Mouse (Mus musculus) heart, adult 9 months (tissue): ENCODE results near the gene Chadl.
A peak's percentile ranks its signal among the peaks of the same experiment; 100 is the strongest.

Experiments used
- DNase-seq, 2 experiments: peaks; one replicate each; pipeline ENCODE4 v3.0.0; 2022; ENCODE audit warnings: low spot score in 2 of 2

Gene Chadl

GRCm38 (mm10) chr15:81700601-81701000 is 3.5 kb upstream of the Chadl start:
- no peak for DNase-seq

DNA sequence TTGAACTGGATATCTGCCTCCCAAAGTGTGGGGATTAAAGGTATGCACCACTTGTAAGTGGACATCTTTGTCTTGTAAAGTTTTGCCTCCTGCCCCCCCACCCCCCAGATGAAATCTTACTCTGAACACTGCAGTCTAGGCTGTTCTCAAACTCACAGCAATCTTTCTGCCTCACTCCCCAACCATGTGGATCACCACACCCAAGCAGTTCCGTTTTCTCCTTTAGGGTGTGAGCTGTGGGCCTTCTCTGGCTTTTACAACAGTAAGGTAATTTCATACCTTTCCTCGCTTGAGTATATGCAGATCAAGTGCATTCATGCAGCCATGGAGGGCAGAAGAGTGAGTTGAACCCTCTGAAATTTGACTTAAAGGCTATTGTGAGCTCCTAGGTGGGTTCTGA is 3.1 kb upstream of the Chadl start:
- DNase-seq: no peak

- DNase-seq: no peak
These were observed 1.4 kb upstream of the Chadl start for GRCm38 (mm10) chr15:81698532-81698931.

DNA sequence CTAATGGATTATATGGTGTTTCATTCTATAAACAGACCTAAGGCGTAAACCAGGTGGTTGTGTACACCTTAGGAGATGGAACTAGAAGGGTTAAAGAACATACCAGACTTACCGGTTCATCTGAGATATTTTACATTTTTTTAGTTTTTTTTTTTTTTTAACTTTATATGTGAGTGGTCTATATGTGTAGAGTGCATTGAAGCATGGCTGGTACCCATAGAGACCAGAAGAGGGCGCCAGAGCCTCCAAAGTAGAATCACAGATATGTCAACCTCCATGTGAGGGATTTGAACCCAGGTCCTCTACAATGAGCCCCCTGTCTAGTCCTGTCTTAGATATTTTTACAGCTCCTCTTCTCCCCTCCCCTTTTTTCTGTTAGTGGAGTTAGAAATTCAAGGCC is 760 bp upstream of the Chadl start:
- DNase-seq: no peak

GRCm38 (mm10) chr15:81694891-81695290 is 2.2 kb downstream of the Chadl start:
- DNase-seq: no peak

GRCm38 (mm10) chr15:81693967-81694881 is 2.9 kb downstream of the Chadl start:
- peak; percentile 79 to 80 for DNase-seq

GRCm38 (mm10) chr15:81693366-81693966 is 3.6 kb downstream of the Chadl start:
- DNase-seq: no peak

- DNase-seq: no peak
These were observed 16.7 kb downstream of the Chadl start for GRCm38 (mm10) chr15:81680301-81680805.

DNA sequence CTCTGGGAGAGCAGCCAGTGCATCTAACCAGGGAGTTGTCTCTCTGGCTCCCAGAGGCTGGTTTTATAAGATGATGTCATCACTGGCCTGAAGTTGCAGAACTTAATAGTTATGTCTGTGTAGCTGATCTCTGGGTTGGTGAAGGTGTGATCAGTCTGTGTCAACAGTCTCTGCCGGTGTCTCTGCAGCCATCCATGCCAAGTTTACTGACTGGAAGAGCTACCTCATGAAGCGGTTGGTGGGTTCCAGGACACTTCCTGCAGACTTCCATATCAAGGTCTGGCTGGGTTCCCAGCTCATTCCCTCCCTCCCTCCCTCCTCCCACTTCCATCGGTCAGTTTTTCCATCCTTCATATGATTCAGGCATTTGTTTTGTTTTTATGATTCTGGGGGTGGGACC is 20.4 kb downstream of the Chadl start:
- DNase-seq: no peak

DNA sequence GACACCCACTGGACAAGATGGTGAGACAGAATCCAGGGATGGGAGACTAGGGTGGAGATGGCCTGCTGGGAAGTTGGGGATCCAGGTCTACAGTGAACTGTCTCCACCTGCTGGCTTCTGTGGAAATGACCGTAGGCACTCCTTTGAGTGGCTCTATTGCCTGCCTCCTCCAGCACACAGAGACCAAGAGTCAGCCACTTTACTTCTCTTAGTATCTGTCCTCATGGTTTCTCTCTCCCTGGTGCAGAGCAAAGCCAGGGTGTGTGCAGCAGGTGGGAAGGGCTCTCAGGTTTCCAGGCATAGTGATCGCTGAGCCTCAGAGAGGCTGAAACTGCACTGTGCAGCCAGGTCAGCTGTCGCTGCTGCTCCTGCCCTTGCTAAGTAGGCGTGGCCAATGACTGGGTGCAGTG is 26.9 kb downstream of the Chadl start:
- DNase-seq: no peak

DNA sequence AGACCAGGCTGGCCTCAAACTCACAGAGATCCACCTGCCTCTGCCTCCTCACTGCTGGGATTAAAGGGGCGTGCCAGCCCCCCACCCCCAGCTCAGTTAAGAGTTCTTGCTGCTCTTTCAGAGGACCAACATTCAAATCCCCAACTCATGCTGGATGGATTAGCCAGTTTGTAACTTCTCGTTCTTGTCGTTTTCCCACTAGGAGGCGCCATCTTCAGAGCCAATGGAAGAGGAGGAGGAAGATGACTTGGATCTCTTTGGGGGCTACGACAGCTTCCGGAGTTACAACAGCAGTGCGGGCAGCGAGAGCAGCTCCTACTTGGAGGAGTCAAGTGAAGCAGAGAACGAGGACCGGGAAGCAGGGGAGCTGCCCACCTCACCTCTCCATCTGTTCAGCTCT is 30.1 kb downstream of the Chadl start:
- DNase-seq: no peak

DNA sequence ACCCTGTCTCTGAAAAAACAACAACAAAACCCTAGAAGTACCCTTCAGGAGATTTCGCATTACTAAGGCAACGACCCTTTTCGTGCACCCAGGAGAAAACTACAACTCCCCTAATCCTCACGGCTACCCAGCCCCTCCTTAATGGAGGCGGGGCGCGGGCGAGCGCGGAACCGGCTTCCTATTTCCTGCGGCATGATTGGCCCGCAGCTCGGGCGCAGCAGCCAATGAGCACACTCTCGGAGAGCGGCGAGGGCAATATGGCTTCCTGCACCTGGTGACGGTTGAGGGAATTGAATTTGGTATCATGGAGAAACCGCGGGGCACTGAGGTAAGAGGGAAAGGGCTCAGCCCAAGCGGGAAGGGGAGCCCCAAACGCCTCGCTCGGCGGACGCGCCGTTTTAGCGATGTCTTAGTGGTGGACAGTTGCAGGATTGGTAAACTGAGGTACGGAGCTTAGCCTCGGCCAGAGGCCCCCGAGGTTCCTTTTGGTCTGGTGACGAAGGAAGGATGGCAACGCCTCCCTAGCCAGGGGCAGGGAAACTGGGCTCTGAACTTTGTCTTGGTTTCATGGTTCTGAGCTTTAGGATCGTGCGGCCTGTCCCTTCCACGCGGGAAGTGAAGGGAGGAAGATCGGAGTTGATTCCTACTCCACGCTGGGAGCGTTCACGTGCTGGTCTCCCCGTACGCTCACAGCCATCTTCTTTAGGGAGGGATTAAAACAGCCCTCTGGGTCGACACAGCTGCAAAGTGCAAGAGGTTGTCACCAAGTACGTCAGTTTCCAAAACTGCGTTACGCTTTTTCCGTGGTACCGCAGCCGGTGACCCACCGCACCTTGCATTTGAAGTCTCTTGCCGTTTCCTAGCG is 33.2 kb downstream of the Chadl start, which contains the start of gene L3mbtl2:
TSS of gene L3mbtl2 (plus strand) at position 193 of the 865 bp plus-strand sequence.
- DNase-seq: peak; percentile 87 to 92

DNA sequence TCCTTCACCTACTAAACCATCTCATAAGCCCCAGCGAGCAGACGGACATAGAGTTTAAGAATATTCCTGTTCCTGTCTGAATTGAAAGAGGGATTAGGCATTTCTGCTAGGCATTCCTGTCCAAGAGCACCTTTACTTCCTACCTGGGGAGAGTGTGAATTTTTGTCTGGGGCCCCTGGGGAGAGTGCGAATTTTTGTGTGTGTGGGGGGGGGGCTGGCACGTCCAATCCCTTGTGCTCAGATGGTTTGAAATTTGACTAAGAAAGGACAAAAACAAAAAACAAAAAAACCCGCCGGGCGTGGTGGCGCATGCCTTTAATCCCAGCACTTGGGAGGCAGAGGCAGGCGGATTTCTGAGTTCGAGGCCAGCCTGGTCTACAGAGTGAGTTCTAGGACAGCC is 33.8 kb downstream of the Chadl start:
- no peak for DNase-seq

GRCm38 (mm10) chr15:81661701-81662100 is 35.4 kb downstream of the Chadl start:
- no peak for DNase-seq

- no peak for DNase-seq
These were observed 46.5 kb downstream of the Chadl start for GRCm38 (mm10) chr15:81650636-81651035.

DNA sequence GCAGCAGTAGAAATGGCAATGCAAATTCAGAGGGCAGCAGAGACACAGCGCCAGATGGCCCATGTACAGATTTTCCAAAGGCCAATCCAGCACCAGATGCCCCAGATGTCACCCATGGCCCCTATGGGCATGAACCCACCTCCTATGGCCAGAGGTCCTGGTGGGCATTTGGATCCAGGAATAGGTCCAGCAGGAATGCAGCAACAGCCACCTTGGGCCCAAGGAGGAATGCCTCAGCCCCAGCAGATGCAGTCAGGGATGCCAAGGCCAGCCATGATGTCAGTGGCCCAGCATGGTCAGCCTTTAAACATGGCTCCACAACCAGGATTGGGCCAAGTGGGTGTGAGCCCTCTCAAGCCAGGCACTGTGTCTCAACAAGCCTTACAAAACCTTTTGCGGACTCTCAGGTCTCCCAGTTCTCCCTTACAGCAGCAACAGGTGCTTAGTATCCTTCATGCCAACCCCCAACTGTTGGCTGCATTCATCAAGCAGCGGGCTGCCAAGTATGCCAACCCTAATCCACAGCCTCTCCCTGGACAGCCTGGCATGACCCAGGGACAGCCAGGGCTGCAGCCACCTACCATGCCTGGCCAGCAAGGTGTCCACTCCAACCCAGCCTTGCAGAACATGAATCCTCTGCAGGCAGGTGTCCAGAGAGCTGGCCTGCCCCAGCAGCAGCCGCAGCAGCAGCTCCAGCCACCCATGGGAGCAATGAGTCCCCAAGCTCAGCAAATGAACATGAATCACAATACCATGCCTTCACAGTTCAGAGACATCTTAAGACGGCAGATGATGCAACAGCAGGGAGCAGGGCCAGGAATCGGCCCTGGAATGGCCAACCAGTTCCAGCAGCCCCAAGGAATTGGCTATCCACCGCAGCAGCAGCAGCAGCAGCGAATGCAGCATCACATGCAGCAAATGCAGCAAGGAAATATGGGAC is 47.3 kb downstream of the Chadl start:
- DNase-seq: peak in 1 of 2 experiments; percentile 26
